Mouse (Mus musculus): ENCODE results near the gene Farp1. TPM values are rescaled to one million over a fixed set of nuclear protein-coding genes. Genes with fewer than 3 reads are reported as not detected.
"Not testable (repeated sequence)": the region's sequence is repeated elsewhere in the genome, so short reads cannot be mapped to it uniquely, and the experiment has no call there.

Farp1 gene
- total RNA-seq, 2 experiments from 2014 or later, result 129 to 134 TPM

GRCm38 (mm10) chr14:121103459-121103858, 68.5 kb downstream of the Farp1 start:
- no peak for DNase-seq (ENCODE audit: low spot score in 2 of 2)

GRCm38 (mm10) chr14:121104760-121105329, 69.8 kb downstream of the Farp1 start:
- no peak for DNase-seq (ENCODE audit: low spot score in 2 of 2)

- DNase-seq (ENCODE audit: low spot score in 2 of 2), result no peak
Measured at GRCm38 (mm10) chr14:121106906-121107305, 71.9 kb downstream of the Farp1 start.

- DNase-seq (ENCODE audit: low spot score in 2 of 2), result no peak
Measured at GRCm38 (mm10) chr14:121107707-121108285, 72.8 kb downstream of the Farp1 start.

- DNase-seq (ENCODE audit: low spot score in 2 of 2), result no peak
Measured at GRCm38 (mm10) chr14:121108439-121109115, 73.6 kb downstream of the Farp1 start.

GRCm38 (mm10) chr14:121109116-121109504, 74.1 kb downstream of the Farp1 start:
- no peak for DNase-seq (ENCODE audit: low spot score in 2 of 2)

GRCm38 (mm10) chr14:121110492-121111267, 75.7 kb downstream of the Farp1 start:
- no peak for DNase-seq (ENCODE audit: low spot score in 2 of 2)

- no peak for DNase-seq (ENCODE audit: low spot score in 2 of 2)
Measured at GRCm38 (mm10) chr14:121112061-121112460, 77.1 kb downstream of the Farp1 start.

- peak in 1 of 2 experiments; percentile 30 for DNase-seq (ENCODE audit: low spot score in 2 of 2)
Measured at GRCm38 (mm10) chr14:121113785-121114184, 78.8 kb downstream of the Farp1 start.

GRCm38 (mm10) chr14:121116696-121117095, 81.7 kb downstream of the Farp1 start:
- no peak for DNase-seq (ENCODE audit: low spot score in 2 of 2)

- no peak for DNase-seq (ENCODE audit: low spot score in 2 of 2)
Measured at GRCm38 (mm10) chr14:121118860-121119259, 83.9 kb downstream of the Farp1 start.

- DNase-seq (ENCODE audit: low spot score in 2 of 2), result no peak
Measured at GRCm38 (mm10) chr14:121121664-121122063, 86.7 kb downstream of the Farp1 start.

GRCm38 (mm10) chr14:121122852-121123251, 87.9 kb downstream of the Farp1 start:
- no peak for DNase-seq (ENCODE audit: low spot score in 2 of 2)

GRCm38 (mm10) chr14:121124409-121125010, 89.5 kb downstream of the Farp1 start:
- DNase-seq (ENCODE audit: low spot score in 2 of 2), result no peak

GRCm38 (mm10) chr14:121125651-121126050, 90.7 kb downstream of the Farp1 start:
- no peak for DNase-seq (ENCODE audit: low spot score in 2 of 2)

- DNase-seq (ENCODE audit: low spot score in 2 of 2), result no peak
Measured at GRCm38 (mm10) chr14:121126291-121126690, 91.3 kb downstream of the Farp1 start.

- DNase-seq (ENCODE audit: low spot score in 2 of 2), result no peak
Measured at GRCm38 (mm10) chr14:121128858-121129800, 94.1 kb downstream of the Farp1 start.

- DNase-seq (ENCODE audit: low spot score in 2 of 2), result not testable (repeated sequence)
Measured at GRCm38 (mm10) chr14:121130351-121130750, 95.4 kb downstream of the Farp1 start.

GRCm38 (mm10) chr14:121134414-121134813, 99.4 kb downstream of the Farp1 start:
- no peak for DNase-seq (ENCODE audit: low spot score in 2 of 2)

- no peak for DNase-seq (ENCODE audit: low spot score in 2 of 2)
Measured at GRCm38 (mm10) chr14:121143831-121144455, 108.9 kb downstream of the Farp1 start.
